Mouse (Mus musculus) embryonic facial prominence, embryonic 14.5 days (tissue): ENCODE data around the gene Gas2. TPM values are rescaled to one million over a fixed set of nuclear protein-coding genes. Genes with fewer than 3 reads are reported as not detected.

ENCODE experiments used
- ATAC-seq: fragments of 200-750 bp; cut with Nextera tagmentation; 2 replicates; pipeline ENCODE4 v1.8.0; 2017; ENCODE audit warnings: low read depth, moderate number of reproducible peaks, moderate TSS enrichment
- DNase-seq: peaks from one replicate; pipeline ENCODE4 v3.0.0-alpha.2; 2015; ENCODE audit warnings: low spot score
- H3K27ac ChIP-seq: fragments of 300-500 bp; sonication (generic); replicated peaks from 2 replicates; pipeline ENCODE4 v1.5.1; 2014; ENCODE audit warnings: low read depth, mild to moderate bottlenecking, low read length, moderate library complexity
- H3K27me3 ChIP-seq: fragments of 300-500 bp; sonication (generic); replicated peaks from 2 replicates; pipeline ENCODE4 v1.6.1; 2014; ENCODE audit warnings: low read length; ENCODE audit not compliant: control insufficient read depth, insufficient read depth
- H3K36me3 ChIP-seq: fragments of 300-500 bp; sonication (generic); 2 replicates; pipeline ENCODE4 v1.6.1; 2014; ENCODE audit warnings: low read length, mixed read lengths; ENCODE audit not compliant: control insufficient read depth, insufficient read depth
- H3K4me1 ChIP-seq: fragments of 300-500 bp; sonication (generic); 2 replicates; pipeline ENCODE4 v1.6.1; 2014; ENCODE audit warnings: antibody characterized with exemption, low read length; ENCODE audit not compliant: control insufficient read depth, insufficient read depth
- H3K4me2 ChIP-seq: fragments of 300-500 bp; sonication (generic); 2 replicates; pipeline ENCODE4 v1.6.1; 2014; ENCODE audit warnings: low read depth, mild to moderate bottlenecking, low read length, moderate library complexity, mixed read lengths
- H3K4me3 ChIP-seq: fragments of 300-500 bp; sonication (generic); 2 replicates; pipeline ENCODE4 v1.5.1; 2014; ENCODE audit warnings: low read depth, mild to moderate bottlenecking, low read length
- H3K9ac ChIP-seq: fragments of 300-500 bp; sonication (generic); 2 replicates; pipeline ENCODE4 v1.6.1; 2014; ENCODE audit warnings: low read depth, mild to moderate bottlenecking, low read length, moderate library complexity, mixed read lengths
- H3K9me3 ChIP-seq: fragments of 300-500 bp; sonication (generic); 2 replicates; pipeline ENCODE4 v1.6.1; 2016; ENCODE audit warnings: low read length; ENCODE audit not compliant: control insufficient read depth
- WGBS: fragments of 180-500 bp; shearing (Covaris S2); extraction: QIAGEN DNeasy Blood & Tissue Kit; methylation state at CpG from one replicate; pipeline ENCODE4 v1.1.7; 2014; 5-methylcytosine and 5-hydroxymethylcytosine counted together
- polyA plus RNA-seq: library from polyadenylated mRNA; unstranded; fragments of >200 nt; fragmentation: Nextera tagmentation; extraction: Ambion mirVana; gene quantifications from 2 replicates; pipeline ENCODE4 v1.2.1, GENCODE M21; 2014

The Gas2 gene
- polyA plus RNA-seq, 1 experiment from 2014 or later: 53.9 TPM

DNA sequence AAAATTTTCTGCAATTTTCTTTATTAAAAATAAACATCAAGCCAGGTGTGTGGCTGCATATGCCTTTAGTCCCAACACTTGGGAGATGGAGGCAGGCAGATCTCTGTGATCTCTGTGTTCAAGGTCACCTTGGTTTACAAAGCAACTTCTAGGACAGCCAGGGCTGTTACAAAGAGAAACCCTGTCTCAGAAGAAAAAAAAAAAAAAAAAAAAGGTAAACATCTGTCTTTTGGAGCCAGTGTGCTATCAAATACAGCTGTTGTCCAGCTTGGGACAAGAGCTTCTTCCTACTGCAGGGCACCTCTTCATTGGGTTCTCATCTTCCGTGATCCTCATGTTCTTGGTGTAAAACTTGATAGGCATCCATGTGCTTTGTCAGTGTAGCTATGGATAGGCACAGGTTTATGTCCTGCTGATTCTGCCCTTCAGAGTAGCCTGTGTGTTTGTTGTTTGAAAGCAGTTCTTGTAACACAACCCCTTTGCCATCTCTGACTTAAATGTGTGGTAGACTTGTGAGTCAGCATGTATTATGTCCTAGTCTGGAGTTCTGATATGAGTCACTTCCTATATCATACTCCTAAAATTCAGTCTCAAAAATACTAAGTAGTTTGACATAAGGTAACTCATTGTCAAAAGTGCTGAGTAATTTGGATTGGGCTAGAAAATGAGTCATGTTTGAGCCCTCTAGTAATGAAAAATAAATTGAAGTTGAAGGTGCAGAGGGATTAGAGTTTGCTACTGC lies 30.6 kb downstream of the Gas2 start:
- H3K4me2 ChIP-seq: no peak overlapping the region
- H3K36me3 ChIP-seq: no peaks in the 10 kb centered on the region
- H3K4me3 ChIP-seq: no peak overlapping the region
- DNase-seq (no peak), ATAC-seq (no peak)
- no peaks in the 10 kb centered on the region for H3K27me3 ChIP-seq
- WGBS: 74% methylated on average over 1 of the region's 1 CpGs
- no peaks in the 10 kb centered on the region for H3K4me1 ChIP-seq
- no peak overlapping the region for H3K27ac ChIP-seq
- H3K9me3 ChIP-seq: no peaks in the 10 kb centered on the region
- H3K9ac ChIP-seq: no peak overlapping the region

DNA sequence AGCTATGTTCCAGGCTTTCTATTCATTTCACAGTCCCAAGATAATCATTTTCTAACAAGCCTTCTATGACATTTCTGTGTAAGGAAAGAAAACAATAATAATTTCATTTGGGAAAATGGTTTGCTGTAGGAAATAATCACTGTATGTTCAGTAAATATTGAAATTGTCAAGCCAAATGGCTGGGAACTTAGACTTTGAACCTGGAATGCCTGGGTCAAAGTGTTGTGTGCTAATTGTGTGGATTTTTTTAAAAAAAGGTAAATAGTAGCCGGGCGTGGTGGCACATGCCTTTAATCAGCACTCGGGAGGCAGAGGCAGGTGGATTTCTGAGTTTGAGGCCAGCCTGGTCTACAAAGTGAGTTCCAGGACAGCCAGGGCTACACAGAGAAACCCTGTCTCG lies 31.2 kb downstream of the Gas2 start:
- no peaks in the 10 kb centered on the region for H3K9me3 ChIP-seq
- H3K27me3 ChIP-seq: no peaks in the 10 kb centered on the region
- H3K4me2 ChIP-seq: no peak overlapping the region
- H3K4me3 ChIP-seq: no peak overlapping the region
- H3K9ac ChIP-seq: no peak overlapping the region
- DNase-seq (no peak), ATAC-seq (no peak)
- H3K4me1 ChIP-seq: no peaks in the 10 kb centered on the region
- WGBS: 81% methylated on average over 4 of the region's 4 CpGs
- no peak overlapping the region for H3K27ac ChIP-seq
- H3K36me3 ChIP-seq: no peaks in the 10 kb centered on the region

DNA sequence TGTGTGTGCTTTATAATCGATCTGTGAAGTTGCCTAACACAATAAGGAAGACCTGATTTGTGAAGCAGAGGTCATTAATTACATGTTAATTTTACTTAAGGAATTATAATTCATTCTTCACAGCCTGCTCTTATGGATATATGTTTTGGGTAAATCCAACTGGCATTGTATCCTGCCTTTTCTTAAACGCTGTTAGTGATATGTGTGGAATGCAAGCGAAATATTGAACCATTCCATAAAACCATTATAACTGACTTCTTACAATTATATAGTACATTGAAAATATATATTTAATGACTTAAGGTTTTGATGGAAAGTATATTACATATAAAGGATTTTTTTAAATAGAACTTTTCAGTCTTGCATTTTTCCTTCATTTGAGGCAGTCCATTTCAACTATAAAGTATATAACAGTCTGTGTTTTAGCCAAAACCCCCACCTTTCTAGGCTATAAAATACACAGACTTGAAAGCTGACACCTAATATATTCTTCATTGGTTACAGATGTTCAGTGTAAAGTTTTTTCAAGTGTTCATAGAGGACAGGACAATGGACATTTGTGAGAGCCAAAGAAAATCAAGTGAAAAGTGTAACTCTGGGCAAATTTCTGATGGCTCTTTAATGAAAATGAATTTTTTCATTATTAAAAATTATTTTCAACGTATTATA lies 32.5 kb downstream of the Gas2 start:
- Histone ChIP-seq H3K4me2 (no peak overlapping the region), H3K27ac (no peak overlapping the region), H3K9me3 (no peaks in the 10 kb centered on the region), H3K27me3 (no peaks in the 10 kb centered on the region), H3K4me1 (no peaks in the 10 kb centered on the region), H3K36me3 (no peaks in the 10 kb centered on the region), H3K9ac (no peak overlapping the region), H3K4me3 (no peak overlapping the region)
- ATAC-seq (no peak), DNase-seq (no peak)
- WGBS: 59% methylated on average over 4 of the region's 4 CpGs

DNA sequence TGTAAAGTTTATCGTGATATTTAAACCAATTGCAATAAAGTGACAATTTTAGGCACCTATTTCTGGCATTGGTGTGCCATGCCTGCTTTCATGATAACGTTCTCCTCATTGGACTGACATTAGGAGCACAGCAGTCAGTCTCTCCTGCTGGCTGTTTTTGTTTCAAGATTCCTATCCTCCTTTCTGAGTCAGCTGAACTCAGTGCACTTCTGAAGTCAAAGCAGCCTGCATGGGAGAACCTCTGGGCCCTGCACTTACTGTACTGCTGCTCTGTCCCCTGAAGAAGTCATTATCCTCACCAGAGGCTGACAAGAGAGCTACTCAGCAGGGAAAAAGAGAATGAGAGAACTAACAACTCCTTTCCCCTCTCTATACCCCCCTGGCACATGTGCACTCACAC lies 33.1 kb downstream of the Gas2 start:
- H3K36me3 ChIP-seq: no peaks in the 10 kb centered on the region
- no peak for DNase-seq
- ATAC-seq: no peak
- no peak overlapping the region; the same call in 1 of the 2 replicates for H3K27ac ChIP-seq
- H3K9me3 ChIP-seq: no peaks in the 10 kb centered on the region
- H3K4me1 ChIP-seq: no peaks in the 10 kb centered on the region
- WGBS: 36% methylated on average over 2 of the region's 2 CpGs
- no peak overlapping the region for H3K4me2 ChIP-seq
- no peak overlapping the region for H3K9ac ChIP-seq
- no peaks in the 10 kb centered on the region for H3K27me3 ChIP-seq
- H3K4me3 ChIP-seq: no peak overlapping the region

- H3K9me3 ChIP-seq: no peaks in the 10 kb centered on the region
- no peak overlapping the region for H3K27ac ChIP-seq
- H3K9ac ChIP-seq: no peak overlapping the region
- 54% methylated on average over 6 of the region's 6 CpGs for WGBS
- no peaks in the 10 kb centered on the region for H3K36me3 ChIP-seq
- ATAC-seq (no peak), DNase-seq (no peak)
- no peaks in the 10 kb centered on the region for H3K4me1 ChIP-seq
- no peaks in the 10 kb centered on the region for H3K27me3 ChIP-seq
- H3K4me3 ChIP-seq: no peak overlapping the region
- no peak overlapping the region for H3K4me2 ChIP-seq
Measured at GRCm38 (mm10) chr7:51899066-51899465, 37.3 kb downstream of the Gas2 start.

GRCm38 (mm10) chr7:51913292-51914050 lies 51.7 kb downstream of the Gas2 start:
- Histone ChIP-seq H3K4me2 (no peak overlapping the region), H3K4me1 (peaks cover 14% of the 10 kb centered on the region), H3K9me3 (no peaks in the 10 kb centered on the region), H3K27me3 (no peaks in the 10 kb centered on the region), H3K36me3 (no peaks in the 10 kb centered on the region), H3K9ac (no peak overlapping the region), H3K4me3 (no peak overlapping the region), H3K27ac (peak overlapping the region; percentile 84)
- WGBS: 73% methylated on average over 3 of the region's 3 CpGs
- DNase-seq (peak; percentile 90), ATAC-seq (peak; percentile 90)

DNA sequence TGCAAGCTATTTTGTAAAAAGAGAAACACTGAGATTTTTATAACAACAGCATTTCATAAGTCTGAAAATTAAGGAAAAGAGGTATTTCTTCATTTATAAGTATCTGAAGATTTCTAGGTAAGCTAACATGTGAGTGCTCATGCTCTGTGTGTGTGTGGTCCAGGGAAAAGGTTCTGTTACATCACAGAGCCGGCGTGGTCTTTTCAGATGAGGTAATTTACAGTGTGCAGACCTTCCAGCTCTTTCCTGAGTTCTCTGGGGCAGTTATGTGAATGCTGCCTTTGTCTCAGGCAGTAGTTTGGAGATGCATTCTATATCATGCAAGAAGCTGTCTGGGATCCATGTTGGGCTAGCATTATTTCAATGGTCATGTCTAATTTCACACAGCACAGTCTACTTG lies 52.3 kb downstream of the Gas2 start:
- Histone ChIP-seq H3K27ac (peak overlapping the region; percentile 74), H3K36me3 (no peaks in the 10 kb centered on the region), H3K4me2 (no peak overlapping the region), H3K9ac (no peak overlapping the region), H3K27me3 (no peaks in the 10 kb centered on the region), H3K9me3 (no peaks in the 10 kb centered on the region), H3K4me3 (no peak overlapping the region), H3K4me1 (peaks cover 14% of the 10 kb centered on the region)
- ATAC-seq (peak; percentile 59; the same call in 1 of the 2 replicates), DNase-seq (peak; percentile 52)
- WGBS: 50% methylated on average over 2 of the region's 2 CpGs

- no peak overlapping the region for H3K9ac ChIP-seq
- 34% methylated on average over 10 of the region's 10 CpGs for WGBS
- no peaks in the 10 kb centered on the region for H3K9me3 ChIP-seq
- no peak for DNase-seq
- no peak overlapping the region for H3K4me2 ChIP-seq
- 0 out of 2 replicates have a peak, but pooled peaks have one; percentile 55 for ATAC-seq
- no peaks in the 10 kb centered on the region for H3K36me3 ChIP-seq
- H3K27me3 ChIP-seq: no peaks in the 10 kb centered on the region
- H3K4me3 ChIP-seq: no peak overlapping the region
- H3K4me1 ChIP-seq: no peaks in the 10 kb centered on the region; the same call in 1 of the 2 replicates
- H3K27ac ChIP-seq: no peak overlapping the region
Measured at GRCm38 (mm10) chr7:51928761-51929519, 67.1 kb downstream of the Gas2 start.
